Mouse (Mus musculus): ENCODE data around the gene Gstp2. TPM values are rescaled to one million over a fixed set of nuclear protein-coding genes. Genes with fewer than 3 reads are reported as not detected.

Gstp2 gene
- polyA plus RNA-seq, 1 experiment: 6.7 TPM

DNA sequence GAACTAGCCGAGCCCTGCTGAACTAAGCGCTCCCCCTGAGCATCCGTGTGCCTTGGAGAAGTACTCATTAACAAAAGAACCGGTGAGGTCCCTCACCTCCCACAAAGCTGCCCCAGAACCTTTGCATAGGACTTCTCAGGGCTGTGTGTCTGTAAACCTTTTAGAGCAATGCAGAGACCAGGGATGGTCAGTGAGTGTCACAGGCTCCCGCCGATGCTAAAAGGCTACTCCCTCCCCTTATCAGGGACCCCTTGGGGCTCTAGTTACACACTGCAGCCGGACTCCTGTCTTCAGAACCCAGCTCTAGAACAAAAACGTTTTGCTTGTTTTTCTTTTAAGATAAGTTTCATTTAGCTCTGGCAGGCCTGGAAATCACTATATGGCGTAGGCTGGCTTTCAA, 32.8 kb downstream of the Gstp2 start:
- Histone ChIP-seq H3K4me2 (ENCODE audit: low read depth) (peak overlapping the region; percentile 60), H3K79me2 (ENCODE audit: control insufficient read depth, insufficient read depth) (peaks cover 15% of the 10 kb centered on the region), H3K4me3 (peak overlapping the region; percentile 78), H3K36me3 (ENCODE audit: control insufficient read depth, insufficient read depth) (peaks cover 18% of the 10 kb centered on the region), H3ac (ENCODE audit: control insufficient read depth, insufficient read length) (no peak overlapping the region), H3K27me3 (ENCODE audit: control insufficient read depth, insufficient read depth, insufficient read length) (no peaks in the 10 kb centered on the region)
- no peak for TF ChIP-seq POLR2AphosphoS2 (IDR thresholded peaks at IDR 0.05; ENCODE audit: insufficient read length, low read depth)
- TF ChIP-seq CEBPB (IDR thresholded peaks at IDR 0.05; ENCODE audit: insufficient read depth, poor library complexity, severe bottlenecking): no peak
- no peak for TF ChIP-seq REST (IDR thresholded peaks at IDR 0.05; ENCODE audit: insufficient read depth, insufficient read length)
- no peak for TF ChIP-seq POLR2A (IDR thresholded peaks at IDR 0.05; ENCODE audit: insufficient read length, low read depth)
- TF ChIP-seq MAX (IDR thresholded peaks at IDR 0.05; ENCODE audit: low read depth): no peak
- no peak for TF ChIP-seq E2F4 (IDR thresholded peaks at IDR 0.05; ENCODE audit: insufficient read depth)
- no peak for TF ChIP-seq MYOG (IDR thresholded peaks at IDR 0.05; ENCODE audit: control insufficient read depth in 1 of 3, insufficient read depth in 1 of 3, insufficient read length in 2 of 3, low read depth in 2 of 3)
- no peak for TF ChIP-seq TCF12 (IDR thresholded peaks at IDR 0.05; ENCODE audit: insufficient read depth, poor library complexity, severe bottlenecking)
- TF ChIP-seq SRF (IDR thresholded peaks at IDR 0.05; ENCODE audit: control insufficient read depth, insufficient read length, low read depth): no peak
- no peak for TF ChIP-seq MYOD1 (IDR thresholded peaks at IDR 0.05; ENCODE audit: control insufficient read depth in 1 of 3, insufficient read length in 2 of 3, low read depth in 2 of 3)
- no peak for TF ChIP-seq TCF3 (IDR thresholded peaks at IDR 0.05; ENCODE audit: insufficient read length, low read depth)
- no peak for TF ChIP-seq USF1 (IDR thresholded peaks at IDR 0.05; ENCODE audit: low read depth)

DNA sequence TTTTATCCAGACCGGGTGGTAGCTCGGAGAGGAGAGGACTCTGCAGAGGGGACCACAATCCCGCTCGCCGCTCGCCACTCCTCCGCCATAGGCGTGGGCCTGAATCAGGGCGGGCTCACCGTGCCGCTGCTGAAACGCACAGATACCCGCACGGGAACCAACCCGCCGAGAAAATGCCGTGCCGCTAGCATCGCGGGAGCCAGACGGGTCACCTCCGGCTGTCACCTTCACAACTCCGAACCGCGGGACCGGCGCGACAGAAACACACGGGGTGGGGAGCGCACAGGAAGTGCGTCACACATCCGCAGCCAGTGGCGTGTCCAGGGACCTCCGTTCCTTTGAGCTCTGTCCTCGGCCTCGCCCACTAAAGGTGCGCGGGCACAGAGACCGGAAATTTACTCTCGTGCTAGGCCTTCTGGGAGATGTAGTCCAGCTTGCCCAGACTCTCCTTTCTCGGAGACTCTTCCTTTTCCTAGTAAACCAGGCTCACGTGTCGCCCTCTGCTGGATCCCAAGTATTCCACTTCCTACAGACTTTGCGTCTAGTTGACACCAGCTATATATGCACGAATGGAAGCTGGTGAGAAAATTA, 33.3 kb downstream of the Gstp2 start, which contains the start of gene Ndufv1:
Gene Ndufv1 (minus strand): TSS at position 375 of the 591 bp plus-strand sequence.
- Histone ChIP-seq H3K27me3 (ENCODE audit: control insufficient read depth, insufficient read depth, insufficient read length) (no peaks in the 10 kb centered on the region), H3K4me3 (peak within 1 kb of the TSS; percentile 78), H3ac (ENCODE audit: control insufficient read depth, insufficient read length) (peak within 1 kb of the TSS; percentile 15), H3K4me2 (ENCODE audit: low read depth) (peak within 1 kb of the TSS; percentile 99), H3K79me2 (ENCODE audit: control insufficient read depth, insufficient read depth) (peaks cover 15% of the 10 kb centered on the region), H3K36me3 (ENCODE audit: control insufficient read depth, insufficient read depth) (peaks cover 18% of the 10 kb centered on the region)
- no peak for TF ChIP-seq TCF12 (IDR thresholded peaks at IDR 0.05; ENCODE audit: insufficient read depth, poor library complexity, severe bottlenecking)
- TF ChIP-seq POLR2AphosphoS2 (IDR thresholded peaks at IDR 0.05; ENCODE audit: insufficient read length, low read depth): peak; percentile 92
- peak; percentile 90 for TF ChIP-seq POLR2A (IDR thresholded peaks at IDR 0.05; ENCODE audit: insufficient read length, low read depth)
- no peak for TF ChIP-seq MAX (IDR thresholded peaks at IDR 0.05; ENCODE audit: low read depth)
- TF ChIP-seq REST (IDR thresholded peaks at IDR 0.05; ENCODE audit: insufficient read depth, insufficient read length): no peak
- peak in 1 of 3 experiments; percentile 26 for TF ChIP-seq MYOD1 (IDR thresholded peaks at IDR 0.05; ENCODE audit: control insufficient read depth in 1 of 3, insufficient read length in 2 of 3, low read depth in 2 of 3)
- TF ChIP-seq TCF3 (IDR thresholded peaks at IDR 0.05; ENCODE audit: insufficient read length, low read depth): no peak
- no peak for TF ChIP-seq USF1 (IDR thresholded peaks at IDR 0.05; ENCODE audit: low read depth)
- TF ChIP-seq E2F4 (IDR thresholded peaks at IDR 0.05; ENCODE audit: insufficient read depth): peak; percentile 14
- peak in 1 of 3 experiments; percentile 25 for TF ChIP-seq MYOG (IDR thresholded peaks at IDR 0.05; ENCODE audit: control insufficient read depth in 1 of 3, insufficient read depth in 1 of 3, insufficient read length in 2 of 3, low read depth in 2 of 3)
- TF ChIP-seq CEBPB (IDR thresholded peaks at IDR 0.05; ENCODE audit: insufficient read depth, poor library complexity, severe bottlenecking): no peak
- TF ChIP-seq SRF (IDR thresholded peaks at IDR 0.05; ENCODE audit: control insufficient read depth, insufficient read length, low read depth): peak; percentile 87

DNA sequence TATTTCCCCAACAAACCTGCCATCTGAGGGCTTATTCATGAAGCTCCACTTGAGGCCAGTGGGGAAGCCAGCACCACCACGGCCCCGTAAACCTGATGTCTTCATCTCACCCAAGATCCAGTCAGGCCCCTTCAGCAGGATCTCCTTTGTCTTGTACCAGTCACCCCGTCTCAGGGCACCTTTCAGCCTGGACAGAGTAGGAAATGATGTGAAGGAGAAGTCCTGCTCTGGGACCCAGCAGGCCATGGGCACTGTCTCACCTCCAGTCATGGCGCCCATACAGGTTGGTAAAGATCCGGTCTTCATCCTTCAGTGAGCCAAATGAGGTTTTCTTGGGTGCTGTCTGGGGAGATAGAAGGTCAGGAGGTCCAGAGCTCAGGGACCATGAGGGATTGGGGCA, 34.7 kb downstream of the Gstp2 start:
- Histone ChIP-seq H3K4me2 (ENCODE audit: low read depth) (peak overlapping the region; percentile 99), H3K79me2 (ENCODE audit: control insufficient read depth, insufficient read depth) (peaks cover 15% of the 10 kb centered on the region), H3K4me3 (peak overlapping the region; percentile 78), H3K36me3 (ENCODE audit: control insufficient read depth, insufficient read depth) (peaks cover 18% of the 10 kb centered on the region), H3ac (ENCODE audit: control insufficient read depth, insufficient read length) (no peak overlapping the region), H3K27me3 (ENCODE audit: control insufficient read depth, insufficient read depth, insufficient read length) (no peaks in the 10 kb centered on the region)
- no peak for TF ChIP-seq POLR2AphosphoS2 (IDR thresholded peaks at IDR 0.05; ENCODE audit: insufficient read length, low read depth)
- TF ChIP-seq POLR2A (IDR thresholded peaks at IDR 0.05; ENCODE audit: insufficient read length, low read depth): no peak
- no peak for TF ChIP-seq MYOG (IDR thresholded peaks at IDR 0.05; ENCODE audit: control insufficient read depth in 1 of 3, insufficient read depth in 1 of 3, insufficient read length in 2 of 3, low read depth in 2 of 3)

DNA sequence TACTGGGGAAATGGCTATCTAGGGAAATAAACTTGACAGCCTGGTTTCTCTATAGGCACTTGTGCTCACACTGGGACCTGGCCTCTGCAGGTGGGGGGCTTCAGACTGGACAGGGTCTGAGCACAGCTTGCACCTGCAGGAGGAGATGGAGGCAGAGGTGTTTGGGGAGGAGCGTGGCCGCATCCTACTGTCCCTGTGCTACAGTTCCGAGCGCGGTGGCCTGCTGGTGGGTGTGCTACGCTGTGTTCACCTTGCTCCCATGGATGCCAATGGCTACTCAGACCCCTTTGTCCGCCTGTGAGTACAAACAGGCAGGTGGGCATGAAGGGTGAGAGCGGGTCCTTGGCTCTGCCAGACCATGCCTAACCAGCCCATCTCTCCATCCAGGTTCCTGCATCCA, 39.9 kb downstream of the Gstp2 start:
- no peak overlapping the region for H3K4me2 ChIP-seq (ENCODE audit: low read depth)
- peaks cover 25% of the 10 kb centered on the region for H3K36me3 ChIP-seq (ENCODE audit: control insufficient read depth, insufficient read depth)
- H3K27me3 ChIP-seq (ENCODE audit: control insufficient read depth, insufficient read depth, insufficient read length): no peaks in the 10 kb centered on the region
- peaks cover 5% of the 10 kb centered on the region for H3K79me2 ChIP-seq (ENCODE audit: control insufficient read depth, insufficient read depth)
- no peak overlapping the region for H3K4me3 ChIP-seq
- TF ChIP-seq MYOG (IDR thresholded peaks at IDR 0.05; ENCODE audit: control insufficient read depth in 1 of 3, insufficient read depth in 1 of 3, insufficient read length in 2 of 3, low read depth in 2 of 3) (no peak), POLR2AphosphoS2 (IDR thresholded peaks at IDR 0.05; ENCODE audit: insufficient read length, low read depth) (peak; percentile 51)
- H3ac ChIP-seq (ENCODE audit: control insufficient read depth, insufficient read length): no peak overlapping the region

DNA sequence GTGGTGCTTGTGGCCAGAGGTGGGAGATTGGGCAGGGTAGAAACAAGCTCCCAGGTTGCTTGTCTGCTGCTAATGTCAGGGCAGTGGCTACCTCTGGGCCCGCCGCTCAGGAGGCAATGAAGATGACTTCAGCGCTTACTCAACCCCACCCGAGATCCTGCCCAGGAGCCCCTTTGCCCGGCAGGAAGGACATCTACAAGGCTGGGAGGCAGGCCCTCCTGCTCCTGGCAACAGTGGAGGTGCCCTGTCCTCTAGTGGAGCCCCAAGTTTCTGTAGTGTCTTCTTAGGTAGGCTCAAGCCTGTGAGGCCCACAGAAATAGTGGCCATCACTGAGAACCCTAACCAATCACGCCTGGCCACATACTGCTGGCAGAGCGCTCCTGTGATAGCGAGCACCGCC, 40.7 kb downstream of the Gstp2 start:
- no peak overlapping the region for H3ac ChIP-seq (ENCODE audit: control insufficient read depth, insufficient read length)
- H3K27me3 ChIP-seq (ENCODE audit: control insufficient read depth, insufficient read depth, insufficient read length): no peaks in the 10 kb centered on the region
- H3K4me3 ChIP-seq: no peak overlapping the region
- H3K36me3 ChIP-seq (ENCODE audit: control insufficient read depth, insufficient read depth): peaks cover 21% of the 10 kb centered on the region
- no peak for TF ChIP-seq E2F4 (IDR thresholded peaks at IDR 0.05; ENCODE audit: insufficient read depth)
- TF ChIP-seq POLR2AphosphoS2 (IDR thresholded peaks at IDR 0.05; ENCODE audit: insufficient read length, low read depth): peak; percentile 44
- H3K79me2 ChIP-seq (ENCODE audit: control insufficient read depth, insufficient read depth): no peaks in the 10 kb centered on the region
- no peak overlapping the region for H3K4me2 ChIP-seq (ENCODE audit: low read depth)

Data from myocyte (in vitro differentiated cells).